Mouse (Mus musculus): ENCODE measurements at regions not wholly inside any gene's neighbourhood (a gene's known extent, or its start where the extent isn't known, plus 50 kb on each side); places are given as distances from the start of the nearest gene placed in this dataset.

DNA sequence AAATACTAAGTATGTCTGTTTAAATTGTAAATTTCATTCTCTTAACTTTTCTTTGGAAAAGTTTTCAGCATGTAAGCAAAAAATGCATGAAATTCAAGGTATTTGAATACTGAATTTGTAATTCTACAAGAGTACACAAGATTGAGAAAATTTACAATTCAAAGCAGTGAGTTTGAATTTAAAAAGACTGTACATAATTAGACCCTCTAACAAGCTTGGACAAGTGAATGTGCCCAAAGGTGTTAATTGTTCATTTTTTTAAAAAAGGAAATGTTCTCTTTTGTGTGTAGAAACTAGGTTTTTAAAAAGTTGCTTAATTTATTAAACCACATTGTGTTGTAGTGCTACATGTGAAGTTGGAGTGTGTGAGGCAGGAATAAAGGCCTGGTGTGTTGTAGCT, 174.9 kb upstream of the Arhgap24 start:
- Histone ChIP-seq H3K27ac (no peak overlapping the region), H3K27me3 (replicated peaks) (no peaks in the 10 kb centered on the region), H3K9me3 (no peaks in the 10 kb centered on the region), H3K4me1 (no peaks in the 10 kb centered on the region), H3K9ac (no peak overlapping the region), H3K36me3 (replicated peaks) (no peaks in the 10 kb centered on the region), H3K4me3 (no peak overlapping the region), H3K4me2 (no peak overlapping the region)
- ATAC-seq (replicated peaks) = no peak

DNA sequence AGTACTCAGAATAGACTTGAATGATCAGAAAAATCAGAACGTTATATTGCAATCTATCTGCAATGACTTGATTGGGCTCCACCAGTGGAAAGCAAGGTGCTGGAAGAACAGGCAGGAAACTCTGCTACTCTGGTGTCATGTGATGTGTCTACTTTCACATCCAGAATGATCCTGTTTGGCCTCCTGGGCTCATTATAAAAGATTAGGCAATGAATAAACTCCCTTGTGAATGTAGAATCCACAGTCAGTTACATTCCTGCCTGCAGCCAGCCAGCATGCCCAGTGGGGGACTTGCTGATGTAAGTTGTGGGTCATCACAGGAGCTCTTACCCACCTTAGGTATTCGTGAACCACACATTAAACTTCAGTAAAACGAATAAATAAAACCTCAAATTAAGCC, 174.5 kb upstream of the Arhgap24 start:
- 60% methylated on average over 3 of the region's 3 CpGs for WGBS
- ATAC-seq (replicated peaks) = no peak
- Histone ChIP-seq H3K4me2 (no peak overlapping the region), H3K4me1 (no peaks in the 10 kb centered on the region), H3K36me3 (replicated peaks) (no peaks in the 10 kb centered on the region), H3K27me3 (replicated peaks) (no peaks in the 10 kb centered on the region), H3K4me3 (no peak overlapping the region), H3K9ac (no peak overlapping the region), H3K9me3 (no peaks in the 10 kb centered on the region), H3K27ac (no peak overlapping the region)

DNA sequence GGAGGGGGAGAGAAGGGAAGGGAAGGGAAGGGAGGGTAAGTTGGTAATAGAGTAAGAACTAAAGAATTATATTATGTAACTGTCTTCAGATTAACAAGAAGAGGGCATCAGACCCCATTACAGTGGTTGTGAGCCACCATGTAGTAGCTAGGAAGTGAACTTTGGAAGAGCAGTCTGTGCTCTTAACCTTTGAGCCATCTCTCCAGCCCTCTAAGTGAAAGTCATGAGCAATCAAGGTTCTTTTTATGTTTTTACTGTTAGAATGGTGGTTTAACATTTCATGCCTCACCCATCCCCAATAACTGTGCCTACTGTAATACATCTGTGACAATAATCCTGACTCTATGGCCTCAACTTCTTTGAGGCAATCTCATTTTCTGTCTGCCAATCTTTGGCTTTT, 169.6 kb upstream of the Arhgap24 start:
- H3K4me3 ChIP-seq = no peak overlapping the region
- no peaks in the 10 kb centered on the region for H3K4me1 ChIP-seq
- no peaks in the 10 kb centered on the region for H3K27me3 ChIP-seq (replicated peaks)
- H3K27ac ChIP-seq = no peak overlapping the region
- no peaks in the 10 kb centered on the region for H3K36me3 ChIP-seq (replicated peaks)
- H3K4me2 ChIP-seq = no peak overlapping the region
- no peaks in the 10 kb centered on the region for H3K9me3 ChIP-seq
- H3K9ac ChIP-seq = no peak overlapping the region
- ATAC-seq (replicated peaks) = no peak

DNA sequence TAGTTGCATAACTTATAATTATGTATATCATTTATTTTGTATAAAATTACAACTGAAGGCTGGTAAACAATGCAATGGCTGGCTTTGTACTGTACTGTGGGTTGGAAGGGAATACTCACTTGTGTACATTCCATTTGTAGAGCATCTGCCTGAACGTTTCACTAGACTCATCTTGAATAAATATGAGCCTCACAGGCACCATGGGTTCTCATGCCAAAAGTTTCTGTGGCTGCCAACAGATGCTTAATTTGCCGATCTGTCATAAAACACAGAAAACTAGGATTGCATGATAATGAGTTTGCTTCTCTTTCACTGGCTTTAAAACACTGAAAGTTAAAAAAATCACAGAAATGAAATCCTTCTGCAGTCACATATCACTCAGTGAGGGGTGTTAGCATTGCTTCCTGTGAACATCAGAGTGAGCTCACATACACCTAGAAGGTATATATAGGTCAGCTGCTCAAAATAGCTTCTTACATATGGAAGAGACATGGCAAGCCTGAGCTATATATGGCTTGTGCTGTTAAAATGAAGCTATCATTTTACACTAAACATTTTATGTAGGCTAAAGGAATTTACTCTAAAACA, 152.9 kb upstream of the Arhgap24 start:
- ATAC-seq (replicated peaks) = no peak
- Histone ChIP-seq H3K27ac (no peak overlapping the region), H3K4me1 (no peaks in the 10 kb centered on the region), H3K36me3 (replicated peaks) (no peaks in the 10 kb centered on the region), H3K27me3 (replicated peaks) (no peaks in the 10 kb centered on the region), H3K9ac (no peak overlapping the region), H3K4me2 (no peak overlapping the region), H3K4me3 (no peak overlapping the region), H3K9me3 (no peaks in the 10 kb centered on the region)
- 42% methylated on average over 2 of the region's 2 CpGs for WGBS

DNA sequence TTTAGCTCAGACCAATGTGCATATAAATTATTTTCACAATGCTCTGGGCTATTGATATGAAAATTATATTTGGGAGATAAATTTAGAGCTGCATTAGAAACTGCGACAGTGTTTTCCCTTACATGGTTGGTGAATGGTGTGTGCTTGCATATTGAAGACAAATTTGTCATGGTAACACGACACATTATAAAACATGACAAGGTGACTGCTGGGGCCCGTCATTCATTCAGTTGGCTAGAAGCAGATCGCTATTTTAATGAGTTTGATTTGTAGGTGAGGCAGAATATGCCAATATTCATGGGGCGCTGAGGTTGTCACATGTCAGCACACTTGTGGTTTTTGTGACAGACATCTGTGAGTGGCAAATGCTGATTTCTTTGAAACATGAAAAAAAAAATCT, 147.3 kb upstream of the Arhgap24 start:
- ATAC-seq (replicated peaks) = peak; percentile 75; the same call in 1 of the 2 replicates
- Histone ChIP-seq H3K9ac (no peak overlapping the region), H3K4me1 (peaks cover 14% of the 10 kb centered on the region), H3K27me3 (replicated peaks) (no peaks in the 10 kb centered on the region), H3K36me3 (replicated peaks) (no peaks in the 10 kb centered on the region), H3K9me3 (no peaks in the 10 kb centered on the region), H3K4me2 (no peak overlapping the region), H3K27ac (0 out of 2 replicates have a peak overlapping the region, but pooled peaks have one; percentile 8), H3K4me3 (no peak overlapping the region)
- 42% methylated on average over 5 of the region's 5 CpGs for WGBS

DNA sequence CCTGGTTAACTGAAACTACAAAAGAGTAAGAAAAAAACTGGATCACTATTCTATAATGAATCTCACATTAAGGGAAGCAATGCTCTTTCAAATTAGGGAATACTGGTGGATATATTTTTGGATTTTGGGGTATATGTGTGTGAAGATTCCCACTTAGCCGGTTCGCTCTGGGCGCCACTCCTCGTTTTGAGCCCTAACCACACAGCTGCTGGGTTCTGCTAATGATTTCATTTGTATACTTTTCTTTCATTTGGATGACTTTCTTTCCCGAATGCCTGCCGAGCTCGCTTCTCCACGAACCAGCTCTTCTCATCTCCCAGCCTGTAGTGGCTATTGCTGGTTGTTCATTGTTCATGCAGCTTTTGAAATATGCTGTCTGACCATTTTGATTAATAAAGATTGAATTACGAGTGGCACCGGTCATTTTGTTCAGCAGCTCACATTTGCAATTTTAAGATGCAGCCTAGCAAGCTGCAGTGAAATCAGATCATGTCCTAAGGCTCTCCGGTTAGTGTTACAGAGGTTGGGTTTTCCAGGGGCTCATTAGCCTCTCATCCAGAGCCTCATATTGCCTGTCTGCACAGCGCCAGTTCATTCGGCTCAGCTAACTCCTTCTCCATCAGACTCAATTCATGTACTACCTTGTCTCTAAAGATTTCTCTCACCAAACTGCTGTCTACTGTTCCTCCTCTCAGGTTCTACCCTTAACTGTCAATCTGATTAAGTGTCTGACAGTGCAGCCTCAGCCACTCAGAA, 146.6 kb upstream of the Arhgap24 start:
- Histone ChIP-seq H3K4me1 (peaks cover 14% of the 10 kb centered on the region), H3K9me3 (no peaks in the 10 kb centered on the region), H3K4me2 (peak overlapping the region; percentile 3; the same call in 1 of the 2 replicates), H3K9ac (no peak overlapping the region), H3K4me3 (no peak overlapping the region), H3K27me3 (replicated peaks) (no peaks in the 10 kb centered on the region), H3K36me3 (replicated peaks) (no peaks in the 10 kb centered on the region), H3K27ac (peak overlapping the region; percentile 51)
- WGBS = 42% methylated on average over 13 of the region's 13 CpGs
- ATAC-seq (replicated peaks) = peak; percentile 66

DNA sequence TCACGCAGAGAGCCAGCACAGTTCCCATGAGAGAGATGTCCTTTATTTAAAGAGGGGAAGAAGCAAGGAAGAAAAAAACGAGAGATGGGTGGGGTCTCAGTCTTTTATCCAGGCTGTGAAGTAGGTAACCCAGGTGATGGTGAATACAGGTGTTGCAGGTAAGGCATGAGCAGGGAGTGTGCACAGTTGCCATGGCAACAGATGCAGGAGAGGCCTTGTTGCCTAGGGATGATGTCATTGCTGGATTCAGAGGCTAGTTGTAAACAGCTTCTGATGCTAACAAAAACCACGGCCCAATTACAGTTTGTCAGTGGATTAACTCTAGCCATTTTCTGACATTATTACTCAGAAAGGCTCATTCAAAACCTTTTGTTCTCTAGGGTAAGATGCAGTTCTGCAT, 114.7 kb upstream of the Arhgap24 start:
- peak; percentile 71; the same call in 1 of the 2 replicates for ATAC-seq (replicated peaks)
- H3K9me3 ChIP-seq = no peaks in the 10 kb centered on the region
- WGBS = 69% methylated on average over 3 of the region's 3 CpGs
- H3K27me3 ChIP-seq (replicated peaks) = no peaks in the 10 kb centered on the region
- H3K4me3 ChIP-seq = no peak overlapping the region
- H3K27ac ChIP-seq = peak overlapping the region; percentile 20; the same call in 1 of the 2 replicates
- no peak overlapping the region for H3K4me2 ChIP-seq
- no peaks in the 10 kb centered on the region for H3K36me3 ChIP-seq (replicated peaks)
- H3K4me1 ChIP-seq = peaks cover 5% of the 10 kb centered on the region; the same call in 1 of the 2 replicates
- H3K9ac ChIP-seq = no peak overlapping the region

DNA sequence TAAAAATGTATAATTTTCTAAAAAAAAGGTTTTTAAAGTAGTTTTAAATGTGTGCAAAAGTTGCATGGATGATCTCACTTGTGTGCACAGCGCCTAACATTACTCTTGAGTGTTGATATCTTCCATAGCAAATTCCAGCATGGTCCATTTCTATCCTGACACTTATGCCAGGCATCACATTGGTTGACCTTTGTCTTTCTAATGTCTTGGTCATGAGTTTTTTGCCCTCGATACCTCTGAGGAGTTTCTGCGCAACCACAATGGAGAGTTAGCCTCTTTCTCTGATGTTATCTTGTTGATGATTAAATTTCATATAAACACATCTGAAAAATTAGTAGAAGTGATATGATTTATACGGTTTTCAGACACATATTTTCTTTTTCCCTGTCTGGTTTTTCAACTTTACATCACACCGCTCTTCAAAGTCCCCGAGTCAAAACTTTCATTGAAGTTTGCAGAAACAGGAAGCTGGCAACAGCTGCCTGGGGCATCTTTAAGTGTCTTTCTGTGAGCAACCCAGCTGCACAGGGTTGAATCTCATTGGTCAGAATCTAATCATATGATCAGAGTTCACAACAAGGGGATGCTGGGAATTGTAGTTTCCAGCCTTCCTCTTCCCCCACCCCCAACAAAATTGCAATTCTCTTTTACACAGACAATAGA, 107.8 kb upstream of the Arhgap24 start:
- H3K9ac ChIP-seq = no peak overlapping the region
- H3K4me2 ChIP-seq = no peak overlapping the region
- H3K4me1 ChIP-seq = peaks cover 7% of the 10 kb centered on the region; the same call in 1 of the 2 replicates
- no peaks in the 10 kb centered on the region for H3K9me3 ChIP-seq
- ATAC-seq (replicated peaks) = peak; percentile 93
- no peaks in the 10 kb centered on the region for H3K36me3 ChIP-seq (replicated peaks)
- 76% methylated on average over 6 of the region's 6 CpGs for WGBS
- no peak overlapping the region; the same call in 1 of the 2 replicates for H3K27ac ChIP-seq
- H3K27me3 ChIP-seq (replicated peaks) = no peaks in the 10 kb centered on the region
- H3K4me3 ChIP-seq = no peak overlapping the region

DNA sequence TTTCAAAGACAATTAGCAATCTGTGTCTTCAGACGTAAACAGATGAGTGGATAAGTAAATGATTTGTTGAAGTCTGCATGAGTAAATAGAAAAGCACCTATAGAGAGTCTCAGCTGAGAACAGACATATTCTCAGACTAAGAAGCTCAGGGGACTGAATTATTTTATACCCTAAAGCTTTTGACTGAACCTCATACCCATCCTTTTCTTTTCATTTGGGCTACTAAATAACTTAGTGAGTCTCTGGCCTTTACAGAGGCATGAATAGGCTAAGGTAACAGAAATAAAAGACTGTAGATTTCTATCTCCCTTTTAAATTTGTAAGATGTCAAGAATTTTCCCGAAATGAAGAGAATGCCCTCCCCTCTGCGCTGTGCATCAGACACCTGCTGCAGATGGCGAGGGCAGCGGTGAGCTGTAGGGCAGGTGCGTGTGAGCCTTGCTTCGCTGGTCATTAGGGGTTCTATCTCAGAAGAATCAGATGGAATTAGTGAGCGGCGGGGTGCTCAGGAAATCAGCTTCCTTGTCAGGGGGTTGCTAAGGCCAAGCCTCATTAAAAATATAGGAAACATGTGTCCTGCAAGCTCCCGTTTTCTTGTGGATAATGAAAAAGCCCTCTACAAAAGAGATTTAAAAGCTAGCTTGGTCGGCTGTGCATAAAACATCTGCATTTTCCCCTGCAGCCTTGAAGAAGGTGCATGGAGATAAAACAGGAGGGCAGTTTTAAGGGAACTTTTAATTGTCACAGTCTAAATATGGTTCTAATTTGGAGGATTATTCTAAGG, 107.0 kb upstream of the Arhgap24 start:
- H3K9ac ChIP-seq = no peak overlapping the region
- no peak overlapping the region for H3K4me2 ChIP-seq
- 40% methylated on average over 11 of the region's 11 CpGs for WGBS
- no peak overlapping the region for H3K4me3 ChIP-seq
- no peaks in the 10 kb centered on the region for H3K36me3 ChIP-seq (replicated peaks)
- ATAC-seq (replicated peaks) = peak; percentile 70
- peaks cover 7% of the 10 kb centered on the region; the same call in 1 of the 2 replicates for H3K4me1 ChIP-seq
- peak overlapping the region; percentile 68 for H3K27ac ChIP-seq
- no peaks in the 10 kb centered on the region for H3K27me3 ChIP-seq (replicated peaks)
- no peaks in the 10 kb centered on the region for H3K9me3 ChIP-seq

DNA sequence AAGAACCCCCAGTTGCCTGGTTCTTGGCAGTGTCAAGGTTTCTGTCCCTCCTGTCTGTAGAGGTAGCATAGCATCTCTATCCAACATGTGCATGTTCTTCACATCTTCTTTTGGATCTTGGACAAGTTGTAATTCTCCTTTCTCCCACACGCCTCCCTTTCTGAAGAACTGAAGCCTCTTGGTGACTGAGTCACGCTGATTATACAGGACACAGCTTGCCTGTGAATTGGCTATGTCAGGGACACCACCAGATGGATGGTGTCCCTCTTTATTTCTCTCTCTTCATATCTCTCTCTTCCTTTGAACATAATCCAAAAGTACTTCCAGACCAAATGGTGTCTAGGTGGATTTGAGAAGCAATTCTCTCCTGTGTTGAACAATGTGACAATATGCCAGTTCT, 105.9 kb upstream of the Arhgap24 start:
- Histone ChIP-seq H3K9me3 (no peaks in the 10 kb centered on the region), H3K36me3 (replicated peaks) (no peaks in the 10 kb centered on the region), H3K4me1 (peaks cover 7% of the 10 kb centered on the region; the same call in 1 of the 2 replicates), H3K9ac (no peak overlapping the region), H3K27me3 (replicated peaks) (no peaks in the 10 kb centered on the region), H3K4me3 (no peak overlapping the region), H3K27ac (no peak overlapping the region), H3K4me2 (no peak overlapping the region)
- no peak for ATAC-seq (replicated peaks)
- WGBS = 89% methylated on average over 2 of the region's 2 CpGs

DNA sequence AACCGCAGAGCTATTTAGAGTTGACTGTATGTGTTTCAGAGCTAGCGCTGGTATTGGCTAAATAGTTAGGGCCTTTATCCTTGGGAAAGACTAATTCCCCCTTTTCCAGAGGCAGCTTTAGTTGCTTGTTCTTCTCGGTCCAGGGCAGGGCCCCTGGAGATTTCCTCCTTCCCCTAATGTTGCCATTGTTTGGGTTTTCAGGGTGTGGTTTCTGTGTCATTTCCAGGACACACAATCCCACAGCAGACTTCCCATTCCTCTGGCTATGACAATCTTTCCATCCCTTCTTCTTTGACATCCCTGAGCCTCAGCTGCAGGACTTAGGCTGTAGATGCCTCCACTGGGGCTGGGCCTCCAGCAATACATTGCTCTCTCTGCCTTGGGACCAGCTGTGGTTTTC, 87.2 kb upstream of the Arhgap24 start:
- Histone ChIP-seq H3K27ac (no peak overlapping the region), H3K4me3 (no peak overlapping the region), H3K9me3 (no peaks in the 10 kb centered on the region), H3K4me2 (no peak overlapping the region), H3K27me3 (replicated peaks) (no peaks in the 10 kb centered on the region), H3K4me1 (no peaks in the 10 kb centered on the region), H3K9ac (no peak overlapping the region), H3K36me3 (replicated peaks) (no peaks in the 10 kb centered on the region)
- 83% methylated on average over 3 of the region's 3 CpGs for WGBS
- no peak for ATAC-seq (replicated peaks)

DNA sequence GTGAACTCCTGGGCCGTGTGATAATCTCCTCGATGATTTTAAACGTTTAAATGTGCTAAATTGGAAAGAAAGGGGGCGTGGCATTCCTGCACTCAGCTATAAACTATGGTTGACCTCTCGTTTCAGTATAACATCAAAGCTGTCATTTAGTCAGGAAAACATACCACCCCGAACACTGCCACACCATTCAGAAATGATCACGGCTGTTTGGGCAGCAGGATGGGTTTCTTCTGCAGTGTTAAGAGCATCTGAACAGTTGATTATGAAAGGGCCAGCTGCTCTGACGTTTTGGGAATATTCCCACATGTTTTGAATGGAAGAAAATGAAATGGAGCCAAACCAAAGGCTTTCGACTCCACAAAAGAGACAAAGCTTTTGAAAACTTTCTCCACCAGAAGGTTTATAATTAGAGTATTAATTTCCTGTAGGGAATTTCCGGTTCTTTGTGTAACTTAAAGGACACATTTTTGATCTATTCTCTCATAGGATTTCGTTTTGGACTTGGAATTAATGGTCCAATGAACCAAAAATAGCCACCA, 85.5 kb upstream of the Arhgap24 start:
- Histone ChIP-seq H3K36me3 (replicated peaks) (no peaks in the 10 kb centered on the region), H3K4me1 (no peaks in the 10 kb centered on the region), H3K9me3 (no peaks in the 10 kb centered on the region), H3K27me3 (replicated peaks) (no peaks in the 10 kb centered on the region), H3K4me3 (no peak overlapping the region), H3K4me2 (no peak overlapping the region), H3K9ac (no peak overlapping the region), H3K27ac (no peak overlapping the region)
- WGBS = 68% methylated on average over 11 of the region's 11 CpGs
- no peak for ATAC-seq (replicated peaks)

Measured in midbrain, embryonic 15.5 days (tissue).